Mouse (Mus musculus): Measurements from ENCODE around the gene Gm21970.

- TF ChIP-seq CTCF (IDR thresholded peaks at IDR 0.05) (no peak), EP300 (IDR thresholded peaks at IDR 0.05) (no peak)
These were observed 24.8 kb downstream of the Gm21970 start for GRCm38 (mm10) chr16:91416357-91416756.

All from lung, postnatal 0 days (tissue).